Mouse (Mus musculus) ZHBTc4 (cell line): ENCODE measurements around the gene Srpk2.
"Not testable (repeated sequence)": the region's sequence is repeated elsewhere in the genome, so short reads cannot be mapped to it uniquely, and the experiment has no call there.

ENCODE experiments used
- DNase-seq: peaks from one replicate; pipeline ENCODE4 v3.0.0-alpha.2; 2011; ENCODE audit warnings: low read depth, low spot score

The Srpk2 gene

DNA sequence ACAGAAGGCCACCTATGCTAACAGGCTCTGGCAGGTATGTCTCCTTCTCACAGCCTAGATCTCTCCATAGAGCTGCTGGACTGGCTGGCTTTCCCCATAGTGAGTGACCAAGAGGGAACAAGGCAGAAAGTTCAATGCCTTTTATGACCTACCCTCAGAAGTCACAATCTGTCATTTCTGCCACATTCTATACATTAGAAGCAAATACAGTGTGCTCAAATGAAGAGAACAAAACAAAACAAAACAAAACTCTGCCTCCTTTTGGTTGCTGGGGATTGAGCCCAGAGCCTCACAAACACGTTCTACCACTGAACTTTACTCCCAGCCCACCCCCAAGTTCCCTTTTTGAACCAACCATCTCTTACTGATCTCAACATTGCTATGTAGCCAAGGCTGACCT, at the start of gene Srpk2:
Srpk2 (minus strand) TSS at position 101 of the 400 bp plus-strand sequence.
- DNase-seq = no peak

DNA sequence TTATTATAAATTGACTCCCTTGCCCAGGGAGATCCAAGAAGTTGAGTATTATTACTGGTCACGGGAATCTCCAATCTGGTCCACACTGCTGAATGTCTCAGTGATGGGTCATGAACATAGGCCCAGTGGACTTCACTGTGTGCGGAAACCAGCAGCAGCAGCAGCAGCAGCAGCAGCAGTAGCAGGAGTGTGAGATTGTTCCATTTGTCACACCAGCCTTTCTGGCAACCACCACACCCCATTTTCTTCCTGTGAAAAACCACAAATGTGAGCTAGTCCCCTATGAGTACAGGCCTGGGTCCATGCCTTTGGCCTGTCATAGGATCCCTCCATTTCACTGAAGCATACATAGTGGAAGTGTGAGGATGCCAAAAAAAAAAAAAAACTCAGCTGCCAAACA, 37.5 kb upstream of the Srpk2 start:
- no peak for DNase-seq

DNA sequence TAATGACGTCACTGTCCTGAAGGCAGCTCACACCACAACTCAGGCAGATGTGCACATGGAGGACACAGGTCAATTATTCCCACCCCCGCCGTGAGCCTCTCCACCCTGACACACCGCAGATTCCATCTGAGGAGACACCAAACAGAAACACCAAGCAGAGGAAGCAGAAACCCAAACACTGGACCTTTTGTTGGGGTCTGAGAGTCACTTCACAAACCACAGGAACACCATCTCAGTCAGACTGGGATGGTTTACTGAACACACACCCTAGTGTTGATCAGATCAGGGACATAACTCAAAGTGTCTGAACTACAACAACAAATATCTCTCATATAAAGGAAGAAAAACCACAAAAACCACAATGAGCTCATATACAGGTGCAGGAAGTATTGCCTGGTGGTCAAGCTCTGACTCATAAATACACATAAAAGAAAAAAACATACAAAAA, 34.5 kb upstream of the Srpk2 start:
- DNase-seq = no peak

DNA sequence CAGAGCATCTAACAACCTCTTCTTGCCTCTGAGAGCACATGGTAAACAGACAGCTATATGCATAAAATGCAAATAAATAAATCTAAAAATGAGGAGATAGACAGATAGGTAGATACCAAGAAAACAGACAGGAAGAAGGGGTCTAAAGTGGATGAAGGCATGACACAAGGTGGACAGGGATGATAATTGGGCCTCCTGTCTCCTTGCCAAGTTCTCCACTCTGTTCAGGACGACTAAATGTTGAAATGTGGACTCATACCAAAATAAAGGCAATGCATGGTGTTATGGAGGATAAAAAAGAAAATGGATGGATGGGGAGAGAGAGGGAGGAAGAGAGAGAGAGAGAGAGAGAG, 33.7 kb upstream of the Srpk2 start:
- DNase-seq = no peak

DNA sequence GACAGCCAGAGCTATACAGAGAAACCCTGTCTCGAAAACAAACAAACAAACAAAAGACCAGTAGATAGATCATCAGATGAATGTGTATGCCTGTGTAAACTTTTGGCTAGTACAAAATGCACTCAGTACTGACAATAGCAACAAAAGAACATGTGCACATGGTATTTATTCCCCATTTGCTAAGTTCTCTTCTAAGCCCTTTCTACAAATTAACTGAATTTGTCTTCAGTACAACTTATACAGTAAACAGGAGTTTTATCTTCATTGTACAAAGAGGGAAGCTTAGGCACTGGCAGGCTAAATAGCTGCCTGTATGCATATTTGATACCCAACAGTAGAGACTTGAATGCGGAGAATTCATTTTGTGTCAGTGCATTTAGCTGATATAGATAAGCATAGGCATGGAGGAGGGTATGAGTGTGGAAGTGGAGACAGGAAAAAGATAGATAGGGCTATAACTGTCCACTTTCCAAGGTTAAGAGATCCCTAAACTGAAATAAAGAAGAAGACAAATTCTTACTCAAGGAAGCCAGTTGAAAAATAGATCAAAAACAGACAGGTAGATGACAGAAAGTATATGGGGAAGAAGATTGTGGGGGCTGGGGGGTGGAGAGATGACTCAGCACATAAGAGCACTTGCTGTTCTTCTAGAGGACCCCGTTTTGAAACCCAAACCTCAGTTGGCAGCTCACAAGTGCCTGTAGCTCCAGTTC, 33.2 kb upstream of the Srpk2 start:
- no peak for DNase-seq

DNA sequence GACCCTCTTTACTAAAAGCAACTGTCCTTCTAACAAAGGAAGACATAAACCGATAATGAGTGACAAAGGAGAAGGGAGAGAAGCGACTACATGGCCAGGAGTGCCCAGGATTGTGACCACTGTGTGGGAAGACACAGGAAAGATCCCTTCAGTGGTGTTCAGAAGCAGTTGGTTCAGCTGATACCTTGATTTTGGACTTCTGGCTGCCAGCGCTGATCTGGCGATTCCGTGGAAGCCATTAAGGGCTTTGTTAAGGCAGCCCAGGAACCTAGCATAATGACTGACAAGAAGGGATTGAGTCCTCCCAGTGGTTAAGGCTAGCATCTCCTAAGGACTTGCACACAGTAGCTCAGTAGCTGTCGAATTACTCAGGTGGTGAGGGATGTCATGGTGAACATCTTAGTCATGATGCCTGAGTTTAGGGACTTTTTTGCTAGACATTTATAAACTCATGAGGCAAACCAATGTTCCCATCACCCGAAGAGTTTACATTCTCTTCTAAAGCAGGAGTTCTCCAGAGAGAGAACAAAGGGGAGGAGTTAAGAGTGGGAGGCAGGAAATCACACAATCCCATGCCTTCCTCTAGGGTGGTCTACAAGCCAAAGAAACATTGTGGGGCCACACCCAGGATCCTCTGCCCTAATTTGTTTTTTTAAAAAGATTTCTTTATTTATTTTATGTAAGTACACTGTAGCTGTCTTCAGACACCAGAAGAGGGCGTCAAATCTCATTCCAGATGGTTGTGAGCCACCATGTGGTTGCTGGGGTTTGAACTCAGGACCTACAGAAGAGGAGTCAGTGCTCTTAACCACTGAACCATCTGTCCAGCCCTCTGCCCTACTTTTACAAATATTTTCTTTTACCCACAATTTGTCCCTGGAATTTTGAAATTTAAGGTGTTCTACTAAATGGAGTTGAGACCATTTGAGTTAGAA, 29.3 kb upstream of the Srpk2 start:
- DNase-seq = peak; percentile 71

DNA sequence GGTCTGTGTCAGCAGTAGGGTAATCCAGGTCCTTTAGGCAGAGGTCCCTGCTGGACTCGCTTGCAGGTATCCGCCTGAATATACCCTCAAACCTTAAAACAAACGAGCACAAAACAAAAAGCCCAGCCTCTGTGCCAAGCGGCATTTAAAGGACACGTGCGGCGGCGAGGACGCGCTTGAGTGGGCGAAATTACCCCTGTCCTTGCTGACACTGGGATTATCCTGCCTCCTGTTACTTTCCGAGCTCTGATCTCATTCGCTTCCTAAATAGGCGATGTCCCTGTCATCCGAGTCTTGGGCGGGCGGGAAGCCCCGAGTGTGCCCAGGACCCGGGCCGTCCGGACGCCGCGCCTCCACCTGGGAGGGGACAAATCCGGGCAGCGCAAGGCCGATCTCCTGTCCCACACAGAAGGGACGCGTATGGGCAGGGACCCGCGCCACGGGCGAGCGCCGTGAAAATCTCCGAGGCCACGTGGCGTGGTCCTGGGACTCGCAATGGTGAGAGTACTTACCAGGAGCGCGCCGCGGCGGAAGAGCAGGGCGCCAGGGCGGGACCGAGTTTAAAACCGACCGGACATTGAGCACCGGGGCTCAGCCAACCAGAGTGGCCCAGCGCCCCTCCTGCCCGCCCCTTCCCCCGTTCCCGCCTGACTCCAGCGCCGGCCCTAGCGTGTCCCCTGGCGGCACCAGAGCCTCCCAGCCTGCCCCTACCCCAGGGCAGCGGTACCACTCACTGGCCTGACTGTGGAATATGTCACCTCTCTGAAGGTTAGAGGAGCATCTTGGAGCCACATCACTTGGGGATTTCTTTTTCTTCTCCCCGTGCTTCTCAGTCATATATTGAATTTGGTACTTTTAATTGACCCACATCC, 27.9 kb upstream of the Srpk2 start:
- DNase-seq = peak; percentile 82

DNA sequence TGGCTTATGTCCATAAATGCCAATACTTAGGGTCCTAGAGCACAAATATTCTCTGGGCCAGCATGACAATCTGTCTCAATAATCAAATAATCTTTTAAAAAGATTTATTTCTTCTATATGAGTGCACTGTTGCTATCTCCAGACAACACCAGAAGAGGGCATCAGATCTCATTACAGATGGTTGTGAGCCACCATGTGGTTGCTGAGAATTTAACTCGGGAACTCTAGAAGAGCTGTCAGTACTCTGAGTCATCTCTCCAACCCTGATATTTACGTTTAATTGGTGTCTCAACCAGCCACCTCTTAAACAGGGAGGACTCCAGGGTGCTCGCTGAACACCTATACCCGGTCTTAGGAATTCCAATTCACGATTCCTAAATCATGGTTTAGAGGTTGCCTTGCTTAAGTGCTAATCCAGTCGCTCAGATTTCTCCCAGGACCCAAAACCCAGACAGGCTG, 27.3 kb upstream of the Srpk2 start:
- peak; percentile 60 for DNase-seq

DNA sequence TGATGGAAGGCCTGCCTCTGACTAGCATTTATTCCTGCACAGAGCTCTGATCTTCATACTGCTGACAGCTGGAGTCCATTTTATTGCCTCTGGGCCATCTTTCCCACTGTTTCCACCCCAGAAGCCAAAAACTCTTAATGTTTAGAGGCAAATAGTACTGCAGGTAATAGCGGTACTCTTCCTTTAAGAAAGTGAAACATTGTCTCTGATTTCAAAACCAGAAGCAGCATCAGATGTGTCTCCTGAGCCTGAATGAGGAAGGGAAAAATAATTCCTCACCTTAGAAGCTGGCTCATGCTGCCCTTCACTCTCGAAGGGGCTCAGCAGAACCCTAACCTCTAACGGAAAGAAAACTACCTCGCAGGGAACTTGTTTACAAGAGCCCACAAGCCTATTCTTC, 26.8 kb upstream of the Srpk2 start:
- peak; percentile 39 for DNase-seq

DNA sequence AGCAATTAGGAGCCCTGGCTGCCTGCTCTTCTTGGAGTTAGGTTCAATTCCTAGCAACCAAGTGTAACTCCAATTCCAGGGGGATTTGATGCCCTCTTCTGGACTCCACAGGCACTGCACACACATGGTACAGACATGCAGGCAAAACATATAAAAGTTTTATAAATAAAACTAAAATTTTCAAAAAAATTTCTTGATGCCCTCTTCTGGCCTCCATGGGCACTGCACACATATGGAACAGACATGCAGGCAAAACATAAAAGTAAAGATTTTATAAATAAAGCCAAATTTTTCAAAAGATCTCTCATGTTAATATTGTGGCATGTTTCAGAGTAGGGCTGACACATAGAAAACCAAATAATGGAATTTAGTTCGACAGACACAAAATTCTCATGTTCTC, 25.2 kb upstream of the Srpk2 start:
- DNase-seq = no peak

DNA sequence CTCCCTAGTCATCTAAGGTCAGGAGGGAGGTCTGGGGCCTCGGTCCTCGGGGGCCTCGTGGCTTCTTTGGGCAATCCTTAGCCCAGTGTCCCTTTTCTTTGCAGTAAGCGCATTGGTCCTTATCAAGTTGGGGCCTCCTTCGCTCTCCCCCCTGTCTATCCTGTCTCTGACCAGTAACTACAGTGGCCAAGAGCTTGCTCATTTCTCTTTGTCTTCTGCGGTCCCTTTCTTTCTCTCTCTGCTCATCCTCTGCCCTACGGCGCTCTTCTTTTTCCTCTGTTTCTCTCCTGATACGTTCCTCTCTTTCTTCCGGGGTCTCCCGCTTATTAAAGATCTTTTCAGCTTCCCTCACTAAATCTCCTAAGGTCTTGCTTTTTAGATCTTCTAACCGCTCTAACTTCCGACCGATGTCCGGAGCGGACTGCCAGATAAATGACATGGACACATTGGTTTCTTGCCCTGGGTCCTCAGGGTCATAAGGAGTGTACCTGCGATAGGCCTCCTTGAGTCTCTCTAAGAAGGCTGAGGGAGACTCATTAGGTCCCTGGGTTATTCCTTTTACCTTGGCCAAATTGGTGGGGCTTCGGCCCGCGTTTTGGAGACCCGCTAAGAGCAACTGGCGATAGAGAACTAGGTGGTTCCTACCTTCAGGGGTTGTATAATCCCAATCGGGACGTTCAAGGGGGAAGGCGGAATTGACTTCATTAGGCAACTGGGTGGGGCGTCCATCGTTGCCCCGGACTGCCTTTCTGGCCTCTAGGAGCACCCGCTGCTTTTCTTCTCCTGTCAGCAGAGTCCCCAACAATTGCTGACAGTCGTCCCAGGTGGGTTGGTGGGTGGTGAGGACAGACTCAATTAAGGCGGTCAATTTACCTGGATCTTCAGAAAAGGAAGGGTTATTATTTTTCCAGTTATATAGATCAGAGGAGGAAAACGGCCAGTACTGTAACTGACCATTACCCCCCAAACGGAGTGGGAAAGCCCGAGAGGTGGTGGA, 22.5 kb upstream of the Srpk2 start:
- not testable (repeated sequence) for DNase-seq

DNA sequence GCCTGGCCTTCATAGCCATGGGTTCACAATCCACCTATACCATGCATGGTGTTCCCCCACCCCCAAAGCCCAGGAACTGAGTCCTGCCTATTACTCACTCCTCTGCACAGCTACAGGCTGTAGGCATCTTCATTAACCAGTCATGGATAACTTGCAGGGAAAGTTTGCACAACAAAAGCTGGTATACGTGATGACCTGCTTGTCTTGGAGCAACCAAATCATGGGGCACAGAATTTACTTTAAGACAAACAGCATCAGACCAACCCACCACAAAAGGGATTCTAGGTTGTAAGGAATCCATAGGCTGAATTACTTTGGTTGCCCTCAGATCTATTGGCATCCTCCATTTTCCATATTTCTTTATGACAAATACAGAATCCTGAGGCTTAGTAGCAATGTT, 13.0 kb upstream of the Srpk2 start:
- DNase-seq = peak; percentile 51

DNA sequence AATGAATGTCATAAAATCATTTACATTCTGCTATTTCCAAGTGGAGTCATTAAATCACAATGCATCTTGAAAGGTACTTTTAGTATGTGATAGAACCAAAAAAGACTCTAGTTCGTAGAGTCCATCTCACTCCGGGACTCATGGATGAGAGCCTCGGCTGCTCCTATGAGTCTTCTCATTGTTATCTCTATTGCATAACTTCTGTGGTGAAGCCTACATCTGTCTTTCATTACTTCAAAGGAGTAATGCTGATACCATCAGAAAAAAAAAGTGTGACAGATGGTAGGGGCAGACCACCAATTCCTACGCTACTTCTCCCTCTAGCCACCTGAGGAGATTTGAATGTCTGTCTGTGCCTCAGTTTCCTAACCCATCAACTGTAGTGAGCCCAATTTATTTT, 986 bp downstream of the Srpk2 start:
- no peak for DNase-seq

DNA sequence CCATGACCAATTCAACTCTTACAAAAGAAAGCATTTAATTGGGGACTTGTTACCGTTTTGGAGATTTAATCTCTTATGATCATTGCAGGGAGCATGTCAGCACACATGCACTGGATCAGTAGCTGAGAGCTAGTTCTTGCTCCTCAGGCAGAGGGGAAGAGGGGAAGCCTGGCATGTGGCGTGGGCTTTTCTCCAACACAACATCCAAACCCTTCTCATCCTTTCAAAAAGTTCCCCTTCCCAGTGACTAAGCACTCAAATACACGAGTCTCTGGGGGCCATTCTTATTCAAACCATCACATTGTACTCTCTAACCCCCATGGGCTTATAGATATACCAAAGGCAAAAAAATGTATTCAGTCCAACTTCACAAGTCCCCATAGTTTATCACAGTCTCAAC, 5.4 kb downstream of the Srpk2 start:
- no peak for DNase-seq

DNA sequence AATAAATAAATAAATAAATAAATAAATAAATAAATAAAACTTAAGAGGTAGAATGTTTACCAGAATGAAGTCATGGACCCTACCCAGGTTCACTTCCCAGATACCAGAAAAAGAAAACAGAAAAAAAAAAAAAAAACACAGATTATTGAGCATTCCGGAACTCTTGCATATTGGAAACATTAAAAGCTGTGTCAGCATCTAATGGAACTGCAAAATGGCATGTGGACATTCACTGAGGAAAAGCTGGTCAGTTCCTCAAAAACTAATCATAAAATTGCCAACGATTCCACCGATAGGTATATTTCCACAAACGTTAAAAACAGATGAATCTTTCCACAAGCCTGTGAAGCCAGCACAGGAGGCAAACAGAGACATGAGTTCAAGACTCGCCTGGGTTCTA, 6.5 kb downstream of the Srpk2 start:
- DNase-seq = no peak

DNA sequence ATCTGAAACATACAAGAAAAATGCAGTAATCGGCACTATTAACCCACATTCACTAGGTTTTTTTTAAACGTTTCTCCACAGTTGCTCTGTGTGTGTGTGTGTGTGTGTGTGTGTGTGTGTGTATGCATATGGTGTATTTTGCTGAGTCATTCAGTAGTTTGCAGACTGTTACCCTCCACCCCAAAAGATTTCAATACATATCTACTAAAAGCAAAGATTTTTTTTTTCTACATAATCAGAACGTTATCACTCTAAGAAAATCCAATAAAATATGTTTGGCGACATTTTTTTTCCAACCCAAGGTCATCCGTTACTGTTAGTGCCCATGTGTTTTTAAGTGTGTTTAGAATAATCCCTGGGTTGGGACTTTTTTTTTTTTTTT, 7.4 kb downstream of the Srpk2 start:
- DNase-seq = no peak

DNA sequence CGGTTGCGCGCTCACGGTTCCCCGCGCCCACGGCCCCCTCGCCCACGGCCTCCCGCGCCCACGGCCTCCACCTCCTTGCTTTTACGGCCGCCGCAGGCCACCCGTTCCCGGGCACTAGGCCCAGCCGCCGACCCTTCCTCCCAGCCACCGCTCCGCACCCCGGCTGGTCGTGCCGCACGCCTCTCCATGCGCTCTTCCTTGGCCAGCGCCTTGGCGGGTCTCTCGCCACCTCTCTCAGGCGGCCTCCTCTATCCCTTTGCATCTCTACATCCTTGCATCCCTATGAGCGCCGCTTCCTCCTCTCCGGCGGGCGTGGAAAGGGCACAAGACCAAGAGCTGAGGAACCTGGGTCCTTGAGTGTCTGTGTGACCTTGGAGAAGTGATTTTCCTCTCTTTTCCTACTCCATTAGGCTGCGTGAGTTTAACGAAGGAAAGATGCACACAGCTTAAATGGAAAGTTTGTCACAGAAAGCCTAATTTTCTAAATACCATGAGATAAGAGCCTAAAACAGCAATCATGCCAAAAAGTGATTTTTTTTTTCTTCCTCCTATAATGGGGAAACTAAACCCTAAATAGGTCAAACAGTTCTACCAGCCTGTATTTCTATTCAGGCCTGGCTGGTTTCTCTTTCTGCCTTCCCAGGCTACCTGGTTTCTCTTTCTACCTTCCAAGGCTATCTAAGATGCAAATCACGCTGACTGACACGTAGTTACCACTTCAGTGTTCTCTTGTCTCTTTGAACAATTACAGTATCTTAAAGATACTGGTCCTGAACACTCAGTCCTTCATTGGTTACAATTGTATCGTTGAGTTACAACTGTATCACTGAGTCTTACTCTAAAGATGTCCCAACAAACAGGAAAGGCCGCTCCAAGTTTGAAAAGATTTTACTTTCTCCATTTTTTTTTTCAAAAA, 8.0 kb downstream of the Srpk2 start:
- DNase-seq = peak; percentile 86

DNA sequence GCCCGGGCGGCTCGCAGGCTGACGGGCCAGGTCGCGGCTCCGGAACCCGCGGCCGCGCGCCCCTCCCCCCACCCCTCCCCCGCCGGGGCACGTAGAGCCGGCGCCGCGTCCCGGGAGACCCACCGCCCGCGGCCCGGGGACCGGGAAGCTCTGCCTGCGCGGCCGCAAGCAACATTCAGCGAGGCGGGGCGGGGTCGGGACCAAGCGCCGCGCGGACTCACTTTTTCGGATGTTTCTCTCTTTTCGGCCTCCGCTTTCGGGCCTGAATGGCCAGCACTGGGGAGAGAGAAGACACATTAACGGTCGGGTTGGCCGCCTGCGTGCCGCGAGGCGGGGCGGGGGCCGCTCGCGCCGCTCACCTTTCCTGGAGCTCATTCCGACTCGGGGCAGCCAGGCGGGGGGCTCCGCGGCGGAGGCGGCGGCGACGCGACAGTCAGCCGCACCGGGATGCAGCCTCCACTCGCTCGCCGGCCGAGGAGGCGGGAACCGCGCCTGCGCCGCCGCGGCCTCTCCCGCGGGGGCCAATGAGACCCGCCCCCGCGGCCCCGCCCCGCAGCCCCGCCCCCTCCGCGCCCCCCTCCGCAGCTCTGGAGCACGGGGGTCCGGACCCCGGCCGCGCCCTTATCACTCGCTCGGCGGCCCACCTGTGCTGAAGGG, 8.8 kb downstream of the Srpk2 start:
- DNase-seq = peak; percentile 81
